Mouse (Mus musculus) heart, embryonic 14.5 days (tissue): ENCODE data around the gene 1500011B03Rik. TPM values are rescaled to one million over a fixed set of nuclear protein-coding genes. Genes with fewer than 3 reads are reported as not detected.
"Not testable (repeated sequence)": the region's sequence is repeated elsewhere in the genome, so short reads cannot be mapped to it uniquely, and the experiment has no call there.

Source experiments
- ATAC-seq: fragments of 200-750 bp; cut with Nextera tagmentation; 2 replicates; pipeline ENCODE4 v1.8.0; 2017; ENCODE audit warnings: low read depth, moderate TSS enrichment; ENCODE audit not compliant: insufficient number of reproducible peaks, insufficient read depth, low FRiP score
- H3K27ac ChIP-seq, 2 experiments: fragments of 200-500 bp in 1 of 2; fragments of 300-500 bp in 1 of 2; sonication (generic) in 1 of 2; replicated peaks in 1 of 2; 2 replicates each; pipeline ENCODE4 v1.5.1; 2012 to 2014; ENCODE audit warnings: low read depth in 2 of 2, low read length in 2 of 2, control low read depth in 1 of 2, mild to moderate bottlenecking in 1 of 2, mixed read lengths in 1 of 2; ENCODE audit not compliant: control insufficient read depth in 1 of 2, insufficient read depth in 1 of 2
- H3K27me3 ChIP-seq: fragments of 300-500 bp; sonication (generic); 2 replicates; pipeline ENCODE4 v1.6.1; 2014; ENCODE audit warnings: mild to moderate bottlenecking, low read length, control low read depth; ENCODE audit not compliant: control insufficient read depth, insufficient read depth
- H3K36me3 ChIP-seq: fragments of 300-500 bp; sonication (generic); 2 replicates; pipeline ENCODE4 v1.6.1; 2014; ENCODE audit warnings: mild to moderate bottlenecking, control low read depth, low read length, mixed read lengths; ENCODE audit not compliant: control insufficient read depth, insufficient read depth
- H3K4me1 ChIP-seq, 2 experiments: fragments of 200-500 bp in 1 of 2; fragments of 300-500 bp in 1 of 2; sonication (generic) in 1 of 2; 2 replicates each; pipeline ENCODE4 v1.6.1; 2012 to 2014; ENCODE audit warnings: low read length in 2 of 2, control low read depth in 1 of 2, mixed read lengths in 1 of 2; ENCODE audit not compliant: control insufficient read depth in 2 of 2, insufficient read depth in 2 of 2
- H3K4me2 ChIP-seq: fragments of 300-500 bp; sonication (generic); 2 replicates; pipeline ENCODE4 v1.6.1; 2014; ENCODE audit warnings: mild to moderate bottlenecking, low read length
- H3K4me3 ChIP-seq, 2 experiments: fragments of 200-500 bp in 1 of 2; fragments of 300-500 bp in 1 of 2; sonication (generic) in 1 of 2; 2 replicates each; pipeline ENCODE4 v1.5.1; 2012 to 2014; ENCODE audit warnings: low read length in 2 of 2, mild to moderate bottlenecking in 2 of 2, control low read depth in 1 of 2, low read depth in 1 of 2, moderate library complexity in 1 of 2; ENCODE audit not compliant: control insufficient read depth in 1 of 2, insufficient read depth in 1 of 2
- H3K9ac ChIP-seq: fragments of 300-500 bp; sonication (generic); 2 replicates; pipeline ENCODE4 v1.6.1; 2014; ENCODE audit warnings: mild to moderate bottlenecking, low read length
- H3K9me3 ChIP-seq: fragments of 300-500 bp; sonication (generic); 2 replicates; pipeline ENCODE4 v1.6.1; 2016; ENCODE audit warnings: low read length, control low read depth; ENCODE audit not compliant: control insufficient read depth
- WGBS: fragments of 180-500 bp; shearing (Covaris S2); extraction: QIAGEN DNeasy Blood & Tissue Kit; methylation state at CpG from one replicate; pipeline ENCODE4 v1.1.7; 2014; 5-methylcytosine and 5-hydroxymethylcytosine counted together
- polyA plus RNA-seq: library from polyadenylated mRNA; unstranded; fragments of >200 nt; fragmentation: Nextera tagmentation; extraction: Ambion mirVana; gene quantifications from 2 replicates; pipeline ENCODE4 v1.2.1, GENCODE M21; 2014

The 1500011B03Rik gene
- polyA plus RNA-seq, 1 experiment from 2014 or later: 58.7 TPM

DNA sequence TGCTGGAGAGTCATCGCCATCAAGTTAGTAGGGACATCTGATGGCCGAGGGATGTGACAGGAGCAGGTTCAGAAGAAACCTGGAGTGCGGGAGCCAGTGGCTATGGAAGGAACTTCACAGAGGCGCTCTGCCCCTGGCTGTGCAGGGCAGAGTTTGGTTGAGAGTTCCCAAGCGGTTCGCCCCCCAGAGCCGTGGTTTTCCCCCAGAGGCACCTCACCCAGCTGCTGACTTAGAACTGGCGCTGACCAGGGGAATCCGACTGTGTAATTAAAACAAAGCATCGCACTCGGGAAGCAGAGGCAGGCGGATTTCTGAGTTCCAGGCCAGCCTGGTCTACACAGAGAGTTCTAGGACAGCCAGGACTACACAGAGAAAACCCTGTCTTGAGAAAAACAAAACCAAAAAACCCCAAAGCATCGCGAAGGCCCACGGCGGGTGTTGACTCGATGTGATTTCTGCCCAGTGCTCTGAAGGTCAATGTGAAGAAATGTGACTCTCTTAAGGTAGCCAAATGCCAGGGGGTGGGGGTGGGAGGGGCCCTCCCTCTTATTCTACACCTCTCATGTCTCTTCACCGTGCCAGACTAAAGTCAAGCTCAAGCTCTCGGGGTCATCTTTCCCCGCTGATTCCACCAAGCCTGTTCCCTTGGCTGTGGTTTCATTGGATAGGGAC lies 28.4 kb upstream of the 1500011B03Rik start:
- 74% methylated on average over 20 of the region's 20 CpGs for WGBS
- no peak overlapping the region for H3K4me2 ChIP-seq
- no peak for ATAC-seq
- no peak overlapping the region for H3K27ac ChIP-seq
- H3K4me1 ChIP-seq: no peaks in the 10 kb centered on the region
- H3K36me3 ChIP-seq: no peaks in the 10 kb centered on the region
- H3K27me3 ChIP-seq: no peaks in the 10 kb centered on the region
- no peak overlapping the region for H3K9ac ChIP-seq
- no peaks in the 10 kb centered on the region for H3K9me3 ChIP-seq
- no peak overlapping the region for H3K4me3 ChIP-seq

DNA sequence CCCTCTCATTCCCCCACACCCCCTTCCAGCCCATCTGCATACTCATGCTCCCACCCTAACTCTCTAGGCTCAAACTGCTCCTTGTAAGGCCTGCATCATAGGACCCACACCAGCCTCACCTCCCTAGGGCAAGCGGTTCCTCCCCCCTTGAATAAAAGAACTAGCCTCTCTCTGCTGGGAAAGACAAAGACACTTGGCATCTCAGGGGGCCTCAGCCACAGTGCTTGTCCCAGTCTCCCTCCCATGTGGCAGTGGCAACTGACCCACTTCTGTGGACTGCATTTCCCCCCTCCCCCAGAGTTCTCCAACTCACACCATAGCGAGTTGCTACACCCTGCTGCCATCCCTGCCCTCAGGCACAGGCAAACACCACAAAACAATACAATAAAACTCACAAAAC lies 21.1 kb upstream of the 1500011B03Rik start:
- not testable (repeated sequence) for H3K9ac ChIP-seq, ATAC-seq, H3K4me3 ChIP-seq, H3K36me3 ChIP-seq, H3K9me3 ChIP-seq, H3K27ac ChIP-seq, H3K27me3 ChIP-seq, H3K4me1 ChIP-seq, H3K4me2 ChIP-seq
- 79% methylated on average over 2 of the region's 2 CpGs for WGBS

DNA sequence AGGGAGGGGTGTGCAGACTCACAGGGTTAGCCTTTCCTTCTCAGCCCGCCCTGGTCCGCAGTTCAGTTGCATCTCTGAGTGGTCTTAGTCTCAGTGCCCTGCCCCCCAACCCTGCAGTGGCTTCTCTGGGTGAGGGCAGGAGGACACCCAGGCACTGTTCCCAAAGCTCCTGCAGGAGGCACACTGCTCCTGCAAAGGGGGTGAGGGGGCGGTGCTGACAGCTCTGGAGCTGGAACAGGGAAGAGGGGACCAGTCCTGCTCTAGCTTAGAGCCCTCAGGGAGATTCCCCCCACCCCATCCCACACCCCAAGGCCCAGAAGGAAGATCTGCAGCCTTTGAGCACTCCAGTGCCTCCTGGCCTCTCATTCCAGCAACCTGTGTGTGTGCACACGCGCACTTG lies 19.4 kb upstream of the 1500011B03Rik start:
- no peak for ATAC-seq
- Histone ChIP-seq H3K9ac (no peak overlapping the region), H3K4me1 (no peaks in the 10 kb centered on the region), H3K9me3 (no peaks in the 10 kb centered on the region), H3K27me3 (no peaks in the 10 kb centered on the region), H3K27ac (no peak overlapping the region), H3K4me2 (no peak overlapping the region), H3K4me3 (no peak overlapping the region), H3K36me3 (no peaks in the 10 kb centered on the region)
- WGBS: 63% methylated on average over 5 of the region's 5 CpGs

DNA sequence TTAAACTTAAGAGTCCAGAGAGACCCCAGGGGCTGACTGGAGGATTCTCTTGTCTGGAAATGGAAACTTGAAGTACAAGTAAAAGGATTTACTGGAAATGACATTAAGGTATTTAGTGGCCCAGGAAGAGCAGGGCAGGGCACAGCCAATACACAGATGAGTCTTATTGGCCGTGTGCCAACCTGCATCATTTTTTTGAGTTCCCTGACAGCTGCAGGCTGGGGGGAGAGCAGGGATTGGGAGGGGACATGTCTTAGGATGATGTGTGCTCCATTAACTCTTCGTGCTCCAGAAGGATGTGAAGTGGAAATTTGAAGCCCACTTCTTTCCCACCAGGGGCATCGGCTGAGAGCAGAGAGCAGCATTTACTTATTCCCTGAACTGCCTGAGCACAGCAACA lies 18.9 kb upstream of the 1500011B03Rik start:
- not testable (repeated sequence) for H3K27me3 ChIP-seq, H3K27ac ChIP-seq, H3K4me2 ChIP-seq, H3K36me3 ChIP-seq, H3K9me3 ChIP-seq, H3K9ac ChIP-seq, H3K4me3 ChIP-seq, ATAC-seq, H3K4me1 ChIP-seq
- 56% methylated on average over 3 of the region's 3 CpGs for WGBS

DNA sequence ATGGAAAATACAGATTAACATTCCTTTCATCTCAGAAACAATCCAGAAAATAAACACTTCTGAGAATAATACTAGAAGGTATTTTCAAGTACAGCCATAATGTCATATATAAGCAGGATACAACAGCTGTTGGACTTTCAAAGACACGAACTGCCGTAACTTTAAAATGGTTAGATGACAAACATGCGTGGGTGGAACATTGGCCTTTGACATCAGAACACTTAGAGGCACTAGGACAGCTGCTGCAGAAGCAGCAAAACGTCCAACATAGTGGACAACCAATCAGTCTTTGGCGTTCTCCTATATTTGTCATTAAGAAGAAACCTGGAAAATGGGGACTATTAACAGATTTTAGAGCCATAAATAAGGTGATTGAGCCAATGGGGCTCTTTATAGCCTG lies 17.2 kb upstream of the 1500011B03Rik start:
- H3K4me3 ChIP-seq, H3K9me3 ChIP-seq, H3K4me1 ChIP-seq, H3K36me3 ChIP-seq, H3K27ac ChIP-seq, H3K4me2 ChIP-seq, H3K27me3 ChIP-seq, H3K9ac ChIP-seq, ATAC-seq: not testable (repeated sequence)
- 70% methylated on average over 5 of the region's 5 CpGs for WGBS

DNA sequence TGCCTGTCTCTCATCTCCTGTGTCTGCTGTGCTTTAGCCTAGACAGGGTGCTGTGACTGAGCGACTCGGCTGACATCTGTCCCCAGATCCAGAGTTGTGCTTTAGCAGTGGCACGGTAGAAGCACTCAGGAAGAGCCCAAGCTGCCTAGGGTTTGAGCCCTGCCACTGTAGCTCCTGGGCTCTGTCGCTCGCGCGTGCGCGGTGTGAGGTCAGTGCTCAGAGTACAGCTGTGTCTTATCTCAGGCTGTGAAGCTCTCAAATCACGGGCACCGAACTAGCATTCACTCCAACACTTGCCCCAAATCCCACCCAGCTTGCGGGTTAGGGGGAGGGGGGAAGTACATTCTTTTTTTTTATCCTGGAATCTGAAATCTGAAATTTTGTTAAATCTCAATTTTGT lies 13.6 kb upstream of the 1500011B03Rik start:
- Histone ChIP-seq H3K4me1 (peaks cover 3% of the 10 kb centered on the region in 2 experiments; a peak in 1 of 4 replicates), H3K36me3 (no peaks in the 10 kb centered on the region), H3K27me3 (no peaks in the 10 kb centered on the region), H3K4me3 (no peak overlapping the region), H3K4me2 (no peak overlapping the region), H3K9me3 (no peaks in the 10 kb centered on the region), H3K27ac (no peak overlapping the region), H3K9ac (no peak overlapping the region)
- 17% methylated on average over 12 of the region's 12 CpGs for WGBS
- ATAC-seq: no peak

DNA sequence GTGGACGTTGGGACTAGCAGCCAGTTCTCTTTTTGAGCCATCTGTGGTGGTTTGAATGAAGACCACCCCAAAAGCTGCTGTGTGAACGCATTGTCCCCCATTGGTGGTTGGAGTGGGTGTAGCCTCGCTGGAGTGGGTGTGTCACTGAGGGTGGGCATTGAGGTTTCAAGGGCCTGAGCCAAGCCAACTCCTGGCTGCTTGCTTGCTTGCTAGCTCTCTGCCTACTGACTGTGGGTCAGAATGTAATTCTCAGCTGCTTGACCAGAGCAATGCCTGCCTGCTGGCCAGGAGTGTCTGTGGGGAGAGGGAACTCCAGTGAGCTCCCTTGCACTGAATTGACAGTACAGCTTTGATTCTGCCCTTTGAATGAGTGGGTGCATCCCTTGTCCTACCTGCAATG lies 6.5 kb upstream of the 1500011B03Rik start:
- Histone ChIP-seq H3K4me3 (no peak overlapping the region), H3K9ac (no peak overlapping the region), H3K27ac (no peak overlapping the region), H3K4me1 (peaks cover 3 to 5% of the 10 kb centered on the region in 2 experiments; a peak in 1 of 4 replicates), H3K27me3 (no peaks in the 10 kb centered on the region), H3K9me3 (no peaks in the 10 kb centered on the region), H3K36me3 (no peaks in the 10 kb centered on the region), H3K4me2 (no peak overlapping the region)
- ATAC-seq: no peak
- 60% methylated on average over 3 of the region's 3 CpGs for WGBS

DNA sequence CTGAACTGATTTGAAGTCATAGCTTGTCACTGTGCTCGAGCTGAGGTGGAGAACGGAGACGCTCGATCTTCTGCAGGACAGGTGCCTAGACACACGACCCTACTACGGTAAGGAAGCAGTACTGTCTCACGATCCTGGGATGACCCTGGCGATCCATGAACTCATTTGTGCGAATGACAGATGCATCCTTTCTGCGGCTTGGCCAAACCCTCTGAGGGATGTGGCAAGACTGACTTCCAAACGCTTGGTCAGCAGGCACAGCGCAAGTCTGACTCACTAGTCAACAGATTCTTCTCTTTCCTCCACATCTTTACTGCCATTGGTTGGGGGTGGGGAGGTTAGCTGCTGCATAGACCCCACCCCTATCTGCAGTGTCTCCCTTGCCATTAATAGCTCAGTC lies 4.2 kb upstream of the 1500011B03Rik start:
- WGBS: 83% methylated on average over 12 of the region's 12 CpGs
- no peaks in the 10 kb centered on the region for H3K9me3 ChIP-seq
- no peak for ATAC-seq

More for the DNA sequence above, 4.2 kb upstream of the 1500011B03Rik start:
- Histone ChIP-seq H3K9ac (no peak overlapping the region), H3K4me1 (peaks cover 3 to 5% of the 10 kb centered on the region in 2 experiments; a peak in 1 of 4 replicates), H3K4me3 (no peak overlapping the region), H3K27ac (no peak overlapping the region), H3K27me3 (no peaks in the 10 kb centered on the region), H3K4me2 (no peak overlapping the region), H3K36me3 (no peaks in the 10 kb centered on the region)
